Mouse (Mus musculus): ENCODE measurements around the gene Ntsr2. TPM values are rescaled to one million over a fixed set of nuclear protein-coding genes. Genes with fewer than 3 reads are reported as not detected.
A peak's percentile ranks its signal among the peaks of the same experiment; 100 is the strongest.

The Ntsr2 gene
- 3.5 and 5.4 TPM in 2 replicates for polyA plus RNA-seq (2015; fragmentation: Nextera tagmentation; extraction: Ambion mirVana)

DNA sequence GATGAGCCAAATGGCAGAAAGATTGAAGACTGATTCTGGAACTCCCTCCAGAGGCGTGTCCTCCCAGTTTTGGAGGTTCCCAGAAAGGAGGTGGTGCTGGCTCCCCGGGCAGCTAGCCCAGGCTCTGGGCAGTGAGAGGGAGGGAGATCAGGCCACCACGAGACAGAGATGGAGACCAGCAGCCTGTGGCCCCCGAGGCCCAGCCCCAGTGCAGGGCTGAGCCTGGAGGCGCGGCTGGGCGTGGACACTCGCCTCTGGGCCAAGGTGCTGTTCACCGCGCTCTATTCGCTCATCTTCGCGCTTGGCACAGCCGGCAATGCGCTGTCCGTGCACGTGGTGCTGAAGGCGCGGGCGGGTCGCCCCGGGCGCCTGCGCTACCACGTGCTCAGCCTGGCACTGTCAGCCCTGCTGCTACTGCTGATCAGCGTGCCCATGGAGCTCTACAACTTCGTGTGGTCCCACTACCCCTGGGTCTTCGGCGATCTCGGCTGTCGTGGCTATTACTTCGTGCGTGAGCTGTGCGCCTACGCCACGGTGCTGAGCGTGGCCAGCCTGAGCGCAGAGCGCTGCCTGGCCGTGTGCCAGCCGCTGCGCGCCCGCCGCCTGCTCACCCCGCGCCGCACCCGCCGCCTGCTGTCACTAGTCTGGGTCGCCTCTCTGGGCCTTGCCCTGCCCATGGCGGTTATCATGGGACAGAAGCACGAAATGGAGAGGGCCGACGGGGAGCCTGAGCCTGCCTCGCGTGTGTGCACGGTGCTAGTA lies at the start of gene Ntsr2:
Gene Ntsr2, plus strand, starts transcription at position 51 of the 762 bp plus-strand sequence.
- H3K4me2 ChIP-seq (ENCODE audit: low read length): peak within 1 kb of the TSS; percentile 92

DNA sequence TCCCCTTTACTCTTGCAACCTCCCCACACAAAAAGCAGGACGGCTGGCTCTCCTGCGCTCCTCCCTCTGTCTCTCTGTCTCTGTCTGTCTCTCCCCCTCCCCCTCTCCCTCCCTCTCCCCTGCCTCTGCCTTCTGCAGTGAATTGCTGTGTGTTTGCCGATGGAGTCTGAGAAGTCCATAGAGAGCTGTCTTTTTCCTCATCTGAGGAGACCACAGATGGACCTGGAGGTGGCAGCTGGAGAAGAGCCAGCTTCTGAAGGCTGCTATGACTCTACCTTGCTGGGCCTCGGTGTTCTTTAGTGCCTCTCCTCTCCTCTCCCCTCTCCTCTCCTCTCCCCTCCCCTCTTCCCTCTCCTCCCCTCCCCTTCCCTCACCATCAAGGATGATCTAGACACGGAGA lies 47.6 kb upstream of the Ntsr2 start:
- Histone ChIP-seq H3K27me3 (ENCODE audit: control insufficient read depth, insufficient read depth, low read depth, low read length) (no peaks in the 10 kb centered on the region), H3K36me3 (ENCODE audit: control insufficient read depth, insufficient read depth, low read length) (no peaks in the 10 kb centered on the region)
- WGBS: 80% methylated on average over 5 of the region's 5 CpGs

More for the DNA sequence above, at the start of gene Ntsr2:
- Histone ChIP-seq H3K4me3 (ENCODE audit: low read depth, low read length) (peak within 1 kb of the TSS; percentile 44), H3K9ac (ENCODE audit: low read depth, low read length) (peak within 1 kb of the TSS; percentile 53), H3K27ac (ENCODE audit: low read length) (no peak within 1 kb of the TSS), H3K4me1 (ENCODE audit: control insufficient read depth, insufficient read depth, low read length) (peaks cover 9% of the 10 kb centered on the region), H3K36me3 (ENCODE audit: control insufficient read depth, insufficient read depth, low read length) (no peaks in the 10 kb centered on the region), H3K9me3 (replicated peaks; ENCODE audit: control insufficient read depth, low read length, poor library complexity, severe bottlenecking) (no peaks in the 10 kb centered on the region), H3K27me3 (ENCODE audit: control insufficient read depth, insufficient read depth, low read depth, low read length) (peaks cover 31% of the 10 kb centered on the region)
- ATAC-seq: peak; percentile 92
- WGBS: 4% methylated on average over 54 of the region's 58 CpGs

DNA sequence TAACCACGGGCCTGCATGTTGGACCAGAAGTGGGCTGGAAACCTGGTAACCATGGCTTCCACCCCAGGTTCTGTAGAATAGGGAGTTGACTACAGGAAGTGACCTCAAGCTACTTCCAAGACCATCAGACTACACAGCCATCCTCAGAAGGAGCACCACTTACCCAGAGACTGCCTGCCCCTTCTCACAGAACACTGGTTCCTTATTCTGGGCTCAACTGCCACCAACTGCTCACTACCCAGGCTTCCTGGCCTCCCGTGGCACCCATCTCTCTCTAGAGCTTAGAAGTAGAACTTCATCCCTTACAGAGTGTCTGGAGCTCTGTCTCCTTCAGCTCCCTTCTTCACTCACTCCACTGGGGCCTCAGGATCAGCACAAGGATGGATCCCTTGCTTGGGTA lies 42.2 kb upstream of the Ntsr2 start, which contains the start of gene Lpin1:
Gene Lpin1, minus strand, starts transcription at position 31 of the 400 bp plus-strand sequence.
- Histone ChIP-seq H3K4me2 (ENCODE audit: low read length) (no peak within 1 kb of the TSS), H3K9ac (ENCODE audit: low read depth, low read length) (no peak within 1 kb of the TSS), H3K36me3 (ENCODE audit: control insufficient read depth, insufficient read depth, low read length) (no peaks in the 10 kb centered on the region), H3K27me3 (ENCODE audit: control insufficient read depth, insufficient read depth, low read depth, low read length) (no peaks in the 10 kb centered on the region), H3K9me3 (replicated peaks; ENCODE audit: control insufficient read depth, low read length, poor library complexity, severe bottlenecking) (no peaks in the 10 kb centered on the region), H3K4me3 (ENCODE audit: low read depth, low read length) (no peak within 1 kb of the TSS), H3K4me1 (ENCODE audit: control insufficient read depth, insufficient read depth, low read length) (no peaks in the 10 kb centered on the region), H3K27ac (ENCODE audit: low read length) (no peak within 1 kb of the TSS)
- WGBS: 90% methylated on average over 2 of the region's 2 CpGs
- no peak for ATAC-seq

More for the DNA sequence above, 47.6 kb upstream of the Ntsr2 start:
- no peak overlapping the region for H3K9ac ChIP-seq (ENCODE audit: low read depth, low read length)
- H3K27ac ChIP-seq (ENCODE audit: low read length): no peak overlapping the region
- H3K4me2 ChIP-seq (ENCODE audit: low read length): no peak overlapping the region
- no peaks in the 10 kb centered on the region for H3K4me1 ChIP-seq (ENCODE audit: control insufficient read depth, insufficient read depth, low read length)
- H3K4me3 ChIP-seq (ENCODE audit: low read depth, low read length): no peak overlapping the region
- H3K9me3 ChIP-seq (replicated peaks; ENCODE audit: control insufficient read depth, low read length, poor library complexity, severe bottlenecking): no peaks in the 10 kb centered on the region
- no peak for ATAC-seq

GRCm38 (mm10) chr12:16614556-16614955 lies 38.6 kb upstream of the Ntsr2 start:
- Histone ChIP-seq H3K27me3 (ENCODE audit: control insufficient read depth, insufficient read depth, low read depth, low read length) (no peaks in the 10 kb centered on the region), H3K27ac (ENCODE audit: low read length) (no peak overlapping the region), H3K9ac (ENCODE audit: low read depth, low read length) (no peak overlapping the region), H3K9me3 (replicated peaks; ENCODE audit: control insufficient read depth, low read length, poor library complexity, severe bottlenecking) (no peaks in the 10 kb centered on the region), H3K4me1 (ENCODE audit: control insufficient read depth, insufficient read depth, low read length) (peaks cover 6% of the 10 kb centered on the region), H3K4me2 (ENCODE audit: low read length) (no peak overlapping the region), H3K36me3 (ENCODE audit: control insufficient read depth, insufficient read depth, low read length) (no peaks in the 10 kb centered on the region), H3K4me3 (ENCODE audit: low read depth, low read length) (no peak overlapping the region)
- WGBS: 75% methylated on average over 3 of the region's 3 CpGs
- ATAC-seq: no peak

DNA sequence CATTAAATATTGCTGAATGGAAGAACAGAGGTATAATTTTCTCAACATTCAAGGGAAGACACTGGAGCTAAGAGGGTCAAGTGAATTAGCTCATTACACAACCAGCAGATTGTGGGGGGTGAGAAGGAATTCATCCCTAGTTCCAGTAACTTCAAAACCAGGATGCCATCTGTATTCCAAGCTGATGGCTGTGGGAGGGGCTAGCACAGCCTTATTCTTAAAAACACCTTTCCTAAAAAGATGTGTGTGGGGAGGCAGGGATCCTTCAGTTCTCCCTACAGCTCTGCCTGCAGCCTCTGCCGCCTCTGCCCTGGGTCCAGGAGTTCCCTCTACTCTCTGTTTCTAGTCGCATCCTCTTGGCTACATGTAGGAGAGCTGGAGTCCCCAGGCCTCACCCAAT lies 37.4 kb upstream of the Ntsr2 start:
- Histone ChIP-seq H3K27ac (ENCODE audit: low read length) (no peak overlapping the region), H3K4me2 (ENCODE audit: low read length) (no peak overlapping the region), H3K36me3 (ENCODE audit: control insufficient read depth, insufficient read depth, low read length) (no peaks in the 10 kb centered on the region), H3K4me1 (ENCODE audit: control insufficient read depth, insufficient read depth, low read length) (peaks cover 6% of the 10 kb centered on the region), H3K4me3 (ENCODE audit: low read depth, low read length) (no peak overlapping the region), H3K9ac (ENCODE audit: low read depth, low read length) (no peak overlapping the region), H3K27me3 (ENCODE audit: control insufficient read depth, insufficient read depth, low read depth, low read length) (no peaks in the 10 kb centered on the region), H3K9me3 (replicated peaks; ENCODE audit: control insufficient read depth, low read length, poor library complexity, severe bottlenecking) (no peaks in the 10 kb centered on the region)
- no peak for ATAC-seq
- WGBS: 77% methylated on average over 2 of the region's 2 CpGs

GRCm38 (mm10) chr12:16618512-16619274 lies 34.5 kb upstream of the Ntsr2 start:
- no peak overlapping the region for H3K27ac ChIP-seq (ENCODE audit: low read length)
- 13% methylated on average over 12 of the region's 12 CpGs for WGBS

GRCm38 (mm10) chr12:16619453-16619852 lies 33.7 kb upstream of the Ntsr2 start:
- H3K4me3 ChIP-seq (ENCODE audit: low read depth, low read length): no peak overlapping the region
- H3K9me3 ChIP-seq (replicated peaks; ENCODE audit: control insufficient read depth, low read length, poor library complexity, severe bottlenecking): no peaks in the 10 kb centered on the region
- H3K9ac ChIP-seq (ENCODE audit: low read depth, low read length): no peak overlapping the region
- H3K36me3 ChIP-seq (ENCODE audit: control insufficient read depth, insufficient read depth, low read length): no peaks in the 10 kb centered on the region
- peaks cover 6% of the 10 kb centered on the region for H3K4me1 ChIP-seq (ENCODE audit: control insufficient read depth, insufficient read depth, low read length)
- no peak for ATAC-seq
- H3K4me2 ChIP-seq (ENCODE audit: low read length): no peak overlapping the region
- 84% methylated on average over 6 of the region's 6 CpGs for WGBS
- H3K27ac ChIP-seq (ENCODE audit: low read length): no peak overlapping the region
- H3K27me3 ChIP-seq (ENCODE audit: control insufficient read depth, insufficient read depth, low read depth, low read length): no peaks in the 10 kb centered on the region

More at GRCm38 (mm10) chr12:16618512-16619274, 34.5 kb upstream of the Ntsr2 start:
- peak; percentile 85 for ATAC-seq
- Histone ChIP-seq H3K4me1 (ENCODE audit: control insufficient read depth, insufficient read depth, low read length) (peaks cover 6% of the 10 kb centered on the region), H3K9me3 (replicated peaks; ENCODE audit: control insufficient read depth, low read length, poor library complexity, severe bottlenecking) (no peaks in the 10 kb centered on the region), H3K4me3 (ENCODE audit: low read depth, low read length) (no peak overlapping the region), H3K9ac (ENCODE audit: low read depth, low read length) (no peak overlapping the region), H3K27me3 (ENCODE audit: control insufficient read depth, insufficient read depth, low read depth, low read length) (no peaks in the 10 kb centered on the region), H3K4me2 (ENCODE audit: low read length) (no peak overlapping the region), H3K36me3 (ENCODE audit: control insufficient read depth, insufficient read depth, low read length) (no peaks in the 10 kb centered on the region)

DNA sequence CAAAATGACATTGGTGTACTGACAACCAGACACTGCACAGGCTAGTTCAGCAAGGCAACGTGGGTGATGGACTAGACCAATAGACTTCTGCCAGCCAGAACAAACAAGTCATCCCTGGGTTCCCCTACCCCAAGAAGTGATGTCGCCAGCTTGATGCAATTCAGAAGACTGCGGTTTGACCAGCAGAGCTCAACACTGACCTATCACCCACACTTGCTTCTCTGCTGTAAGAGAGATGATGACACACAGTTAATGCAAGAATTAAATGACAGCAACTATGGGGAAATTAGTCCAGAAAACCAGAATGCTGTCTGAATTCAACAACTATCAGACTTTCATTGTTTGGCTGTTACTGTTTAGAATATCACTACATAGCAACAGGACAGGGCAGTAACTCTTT lies 33.0 kb upstream of the Ntsr2 start:
- no peaks in the 10 kb centered on the region for H3K27me3 ChIP-seq (ENCODE audit: control insufficient read depth, insufficient read depth, low read depth, low read length)
- H3K4me3 ChIP-seq (ENCODE audit: low read depth, low read length): no peak overlapping the region
- whole genome bisulfite sequencing: 89% methylated on average over 3 of the region's 3 CpGs
- no peaks in the 10 kb centered on the region for H3K9me3 ChIP-seq (replicated peaks; ENCODE audit: control insufficient read depth, low read length, poor library complexity, severe bottlenecking)
- no peak for ATAC-seq
- no peak overlapping the region for H3K4me2 ChIP-seq (ENCODE audit: low read length)
- H3K9ac ChIP-seq (ENCODE audit: low read depth, low read length): no peak overlapping the region
- no peaks in the 10 kb centered on the region for H3K36me3 ChIP-seq (ENCODE audit: control insufficient read depth, insufficient read depth, low read length)
- H3K27ac ChIP-seq (ENCODE audit: low read length): no peak overlapping the region
- peaks cover 6% of the 10 kb centered on the region for H3K4me1 ChIP-seq (ENCODE audit: control insufficient read depth, insufficient read depth, low read length)
